Mouse (Mus musculus): ENCODE data around the gene Dner.

- TF ChIP-seq CTCF (IDR thresholded peaks at IDR 0.05; ENCODE audit: low read depth, low read length) = no peak
- TF ChIP-seq POLR2AphosphoS5 (IDR thresholded peaks at IDR 0.05; ENCODE audit: insufficient replicate concordance, low read depth, low read length) = no peak
Measured at GRCm38 (mm10) chr1:84524413-84524812, 171.6 kb downstream of the Dner start.

All from G1E (cell line).